ENCODE assay signal across 10 mouse cellular contexts in genomic region chr11:119042466-119043272, GRCm38 (mm10). TPM values are rescaled to one million over a fixed set of nuclear protein-coding genes. Genes with fewer than 3 reads are reported as not detected.
A peak's percentile ranks its signal among the peaks of the same experiment; 100 is the strongest.
DNase-seq lines count a peak whose midpoint lies in the region; ATAC-seq and TF ChIP-seq lines count a peak whose summit lies in the region.
"Had no signal": no experiment of that assay in that cellular context is flagged by ENCODE, and none has a peak within 500 bp of the region (broad histone marks: within the 10 kb centered on the region; RNA-seq: fewer than 3 reads in every experiment).

No protein-coding gene starts in this region.

- DNase-seq in CD4-positive, CD25-positive, alpha-beta regulatory T cell, adult 2 months (ENCODE audit: low read depth, low spot score): peak; percentile 48
- no peak for DNase-seq in kidney, postnatal 0 days (ENCODE audit: low spot score)
- no peak for DNase-seq in kidney, adult 9 months
- peak; percentile 23 for DNase-seq in liver, postnatal 0 days
- DNase-seq in adrenal gland, postnatal 25 days: no peak
- DNase-seq in adrenal gland, adult 8-10 months: no peak

- peak overlapping the region; percentile 4 for H3K4me2 ChIP-seq in kidney, postnatal 0 days (ENCODE audit: low read length)
- peak overlapping the region; percentile 99 for H3K4me2 ChIP-seq in embryonic facial prominence, embryonic 15.5 days (replicated peaks)
- H3K4me2 ChIP-seq in liver, postnatal 0 days (ENCODE audit: low read depth, low read length): 0 out of 2 replicates have a peak overlapping the region, but pooled peaks have one; percentile 9

- peaks cover 50% of the 10 kb centered on the region for H3K4me1 ChIP-seq in kidney, postnatal 0 days (replicated peaks; ENCODE audit: insufficient read depth, low read length)
- peaks cover 87% of the 10 kb centered on the region for H3K4me1 ChIP-seq in embryonic facial prominence, embryonic 15.5 days
- H3K4me1 ChIP-seq in liver, postnatal 0 days (ENCODE audit: insufficient read depth): peaks cover 52% of the 10 kb centered on the region

- 0 out of 2 replicates have a peak, but pooled peaks cover 4% of the 10 kb centered on the region for H3K36me3 ChIP-seq in kidney, postnatal 0 days (ENCODE audit: insufficient read depth, low read length)
- H3K36me3 ChIP-seq in embryonic facial prominence, embryonic 15.5 days: peaks cover 8% of the 10 kb centered on the region
- H3K36me3 ChIP-seq in liver, postnatal 0 days (replicated peaks; ENCODE audit: insufficient read depth, low read length): no peaks in the 10 kb centered on the region; the same call in 1 of the 2 replicates

- no peaks in the 10 kb centered on the region for H3K9me3 ChIP-seq in kidney, postnatal 0 days (replicated peaks; ENCODE audit: low read length)
- no peaks in the 10 kb centered on the region for H3K9me3 ChIP-seq in embryonic facial prominence, embryonic 15.5 days (replicated peaks)
- H3K9me3 ChIP-seq in liver, postnatal 0 days (ENCODE audit: low read length): no peaks in the 10 kb centered on the region

- H3K27ac ChIP-seq in kidney, postnatal 0 days: no peak overlapping the region
- H3K27ac ChIP-seq in embryonic facial prominence, embryonic 15.5 days (replicated peaks): peak overlapping the region; percentile 78
- H3K27ac ChIP-seq in liver, postnatal 0 days (ENCODE audit: low read depth): no peak overlapping the region

- no peak for ATAC-seq in CD4-positive, CD25-positive, alpha-beta regulatory T cell, adult 4 months
- ATAC-seq in kidney, postnatal 0 days (replicated peaks; ENCODE audit: low FRiP score, low read depth): no peak
- ATAC-seq in embryonic facial prominence, embryonic 15.5 days (ENCODE audit: insufficient number of reproducible peaks, low FRiP score, low TSS enrichment, low read depth): no peak
- no peak for ATAC-seq in liver, postnatal 0 days

- no peak overlapping the region for H3K9ac ChIP-seq in kidney, postnatal 0 days (ENCODE audit: low read depth, low read length)
- H3K9ac ChIP-seq in embryonic facial prominence, embryonic 15.5 days: no peak overlapping the region
- H3K9ac ChIP-seq in liver, postnatal 0 days (replicated peaks): no peak overlapping the region

- no peak for TF ChIP-seq CTCF in kidney, postnatal 0 days (IDR thresholded peaks at IDR 0.05; ENCODE audit: low read depth)
- TF ChIP-seq CTCF in liver, postnatal 0 days (IDR thresholded peaks at IDR 0.05; ENCODE audit: low read depth): no peak

- WGBS in kidney, postnatal 0 days: 1% methylated on average over 52 of the region's 52 CpGs
- under 1% methylated on average over 52 of the region's 52 CpGs for WGBS in embryonic facial prominence, embryonic 15.5 days
- 3% methylated on average over 52 of the region's 52 CpGs for WGBS in liver, postnatal 0 days (ENCODE audit: insufficient replicate concordance)

- peaks cover 66% of the 10 kb centered on the region for H3K27me3 ChIP-seq in kidney, postnatal 0 days (ENCODE audit: insufficient read depth, low read length)
- peaks cover 70% of the 10 kb centered on the region for H3K27me3 ChIP-seq in embryonic facial prominence, embryonic 15.5 days
- H3K27me3 ChIP-seq in liver, postnatal 0 days (ENCODE audit: insufficient read depth, low read length): peaks cover 81% of the 10 kb centered on the region

- H3K4me3 ChIP-seq in kidney, postnatal 0 days (replicated peaks; ENCODE audit: low read depth, low read length): peak overlapping the region; percentile 62; the same call in 1 of the 2 replicates
- peak overlapping the region; percentile 75 for H3K4me3 ChIP-seq in embryonic facial prominence, embryonic 15.5 days (replicated peaks)
- 0 out of 2 replicates have a peak overlapping the region, but pooled peaks have one; percentile 1 for H3K4me3 ChIP-seq in liver, postnatal 0 days (ENCODE audit: low read depth, low read length)

- no peak for TF ChIP-seq EP300 in liver, postnatal 0 days (IDR thresholded peaks at IDR 0.05; ENCODE audit: low read depth)

RNA-seq across cellular contexts. Expression of gene Cbx8, which starts 1.9 kb away (rescaled TPM):
- polyA plus RNA-seq in CD4-positive, CD25-positive, alpha-beta regulatory T cell, adult 4 months (2017; shearing (Covaris generic)): 1 to 10 TPM; 4.0 to 6.7 TPM
- polyA plus RNA-seq in kidney, postnatal 0 days (2015; fragmentation: Nextera tagmentation; extraction: Ambion mirVana): 6.1 and 7.7 TPM in 2 replicates
- polyA plus RNA-seq in embryonic facial prominence, embryonic 15.5 days (2015; fragmentation: Nextera tagmentation; extraction: Ambion mirVana): 9.2 and 10.3 TPM in 2 replicates
- 3.1 and 3.9 TPM in 2 replicates for polyA plus RNA-seq in liver, postnatal 0 days (2015; fragmentation: Nextera tagmentation; extraction: Ambion mirVana)
- total RNA-seq in adrenal gland, postnatal 25 days (2021): 9.2 and 13.0 TPM in 2 replicates
- total RNA-seq in adrenal gland, adult 8-10 months (2022): 10 to 100 TPM; 15.3 to 24.0 (median 16.5) TPM

RNA-seq across cellular contexts. Expression of gene Cbx2, which starts 19.9 kb away (rescaled TPM):
- 1 to 10 TPM; 1.4 to 1.5 TPM for polyA plus RNA-seq in CD4-positive, CD25-positive, alpha-beta regulatory T cell, adult 4 months (2017; shearing (Covaris generic))
- 16.7 and 18.4 TPM in 2 replicates for polyA plus RNA-seq in kidney, postnatal 0 days (2015; fragmentation: Nextera tagmentation; extraction: Ambion mirVana)
- polyA plus RNA-seq in embryonic facial prominence, embryonic 15.5 days (2015; fragmentation: Nextera tagmentation; extraction: Ambion mirVana): 35.2 and 37.0 TPM in 2 replicates
- polyA plus RNA-seq in liver, postnatal 0 days (2015; fragmentation: Nextera tagmentation; extraction: Ambion mirVana): 1.9 and 2.0 TPM in 2 replicates
- 8.9 and 9.8 TPM in 2 replicates for total RNA-seq in adrenal gland, postnatal 25 days (2021)
- total RNA-seq in adrenal gland, adult 8-10 months (2022): 1 to 10 TPM; 4.6 to 8.1 (median 5.6) TPM

RNA-seq across cellular contexts. Expression of gene Cbx4, which starts 43.4 kb away (rescaled TPM):
- 1 to 10 TPM; 1.7 to 3.7 TPM for polyA plus RNA-seq in CD4-positive, CD25-positive, alpha-beta regulatory T cell, adult 4 months (2017; shearing (Covaris generic))
- 8.0 and 9.7 TPM in 2 replicates for polyA plus RNA-seq in kidney, postnatal 0 days (2015; fragmentation: Nextera tagmentation; extraction: Ambion mirVana)
- 17.2 and 21.4 TPM in 2 replicates for polyA plus RNA-seq in embryonic facial prominence, embryonic 15.5 days (2015; fragmentation: Nextera tagmentation; extraction: Ambion mirVana)
- 2.8 and 4.7 TPM in 2 replicates for polyA plus RNA-seq in liver, postnatal 0 days (2015; fragmentation: Nextera tagmentation; extraction: Ambion mirVana)
- 100 and 121 TPM in 2 replicates for total RNA-seq in adrenal gland, postnatal 25 days (2021)
- 100 to 1,000 TPM in 1 of 4 experiments, 10 to 100 TPM in 3; 70.8 to 227 (median 87.4) TPM for total RNA-seq in adrenal gland, adult 8-10 months (2022)

RNA-seq across cellular contexts. Expression of gene Enpp7, which starts 54.7 kb away (rescaled TPM):
- not detected for polyA plus RNA-seq in CD4-positive, CD25-positive, alpha-beta regulatory T cell, adult 4 months (2017; shearing (Covaris generic))
- not detected in 2 replicates for polyA plus RNA-seq in kidney, postnatal 0 days (2015; fragmentation: Nextera tagmentation; extraction: Ambion mirVana)
- polyA plus RNA-seq in embryonic facial prominence, embryonic 15.5 days (2015; fragmentation: Nextera tagmentation; extraction: Ambion mirVana): not detected in 2 replicates
- polyA plus RNA-seq in liver, postnatal 0 days (2015; fragmentation: Nextera tagmentation; extraction: Ambion mirVana): not detected in 2 replicates
- total RNA-seq in adrenal gland, postnatal 25 days (2021): not detected in 2 replicates
- not detected for total RNA-seq in adrenal gland, adult 8-10 months (2022)
- total RNA-seq: adrenal gland, postnatal 4 days; monocyte, adult 5-6 weeks had no signal

Comparison
In these comparisons a context has a peak if more than half of its experiments do, and no peak if none do; other contexts are left out.
1. DNase-seq: peak in CD4-positive, CD25-positive, alpha-beta regulatory T cell, adult 2 months (single experiment) and liver, postnatal 0 days (single experiment); none in kidney, postnatal 0 days (single experiment), kidney, adult 9 months (single experiment), adrenal gland, postnatal 25 days (single experiment) and adrenal gland, adult 8-10 months (single experiment).
2. H3K4me2 ChIP-seq: peak in every context shown above with its lines; median percentile 99 in embryonic facial prominence, embryonic 15.5 days; 9 in liver, postnatal 0 days; 4 in kidney, postnatal 0 days.
3. H3K4me3 ChIP-seq: peak in every context shown above with its lines; median percentile 75 in embryonic facial prominence, embryonic 15.5 days; 62 in kidney, postnatal 0 days; 1 in liver, postnatal 0 days.